Mouse (Mus musculus) neural tube, embryonic 10.5 days (tissue): Measurements from ENCODE around the gene Orc6.

ENCODE experiments used
- DNase-seq: peaks from one replicate; pipeline ENCODE4 v3.0.0-alpha.2; 2017; ENCODE audit warnings: low spot score; ENCODE audit errors: extremely low spot score

Orc6 gene

GRCm38 (mm10) chr8:85299434-85300077 lies at the start of gene Orc6, which contains the start of gene Vps35:
Gene Orc6, plus strand, starts transcription at chr8:85299632.
Gene Vps35, minus strand, starts transcription at chr8:85299802.
- DNase-seq = peak; percentile 94

- DNase-seq = no peak
Observed at GRCm38 (mm10) chr8:85286846-85287245, 12.6 kb upstream of the Orc6 start.

GRCm38 (mm10) chr8:85298600-85299433 lies 615 bp upstream of the Orc6 start:
- DNase-seq = no peak

- no peak for DNase-seq
Observed at GRCm38 (mm10) chr8:85301941-85302340, 2.5 kb downstream of the Orc6 start.

- no peak for DNase-seq
Observed at GRCm38 (mm10) chr8:85302931-85303330, 3.5 kb downstream of the Orc6 start.

- DNase-seq = no peak
Observed at GRCm38 (mm10) chr8:85303531-85303930, 4.1 kb downstream of the Orc6 start.

- no peak for DNase-seq
Observed at GRCm38 (mm10) chr8:85308564-85308963, 9.1 kb downstream of the Orc6 start.

GRCm38 (mm10) chr8:85311743-85312142 lies 12.3 kb downstream of the Orc6 start:
- no peak for DNase-seq

- DNase-seq = no peak
Observed at GRCm38 (mm10) chr8:85313036-85313435, 13.6 kb downstream of the Orc6 start.

- DNase-seq = no peak
Observed at GRCm38 (mm10) chr8:85318534-85318933, 19.1 kb downstream of the Orc6 start.

GRCm38 (mm10) chr8:85321981-85322380 lies 22.5 kb downstream of the Orc6 start:
- no peak for DNase-seq

- DNase-seq = no peak
Observed at GRCm38 (mm10) chr8:85323084-85323483, 23.7 kb downstream of the Orc6 start.

GRCm38 (mm10) chr8:85327036-85327435 lies 27.6 kb downstream of the Orc6 start:
- no peak for DNase-seq

- no peak for DNase-seq
Observed at GRCm38 (mm10) chr8:85329506-85329905, 30.1 kb downstream of the Orc6 start.

- DNase-seq = no peak
Observed at GRCm38 (mm10) chr8:85335105-85335504, 35.7 kb downstream of the Orc6 start.

- DNase-seq = no peak
Observed at GRCm38 (mm10) chr8:85336211-85336933, 36.9 kb downstream of the Orc6 start.

- no peak for DNase-seq
Observed at GRCm38 (mm10) chr8:85337681-85338080, 38.2 kb downstream of the Orc6 start.

GRCm38 (mm10) chr8:85339871-85340573 lies 40.6 kb downstream of the Orc6 start:
- DNase-seq = peak; percentile 16

- no peak for DNase-seq
Observed at GRCm38 (mm10) chr8:85353287-85353686, 53.9 kb downstream of the Orc6 start.
